Mouse (Mus musculus) mesoderm, embryonic 11.5 days (tissue): Measurements from ENCODE around the gene Cnnm2.

ENCODE experiments used
- DNase-seq: peaks from one replicate; pipeline ENCODE4 v3.0.0-alpha.2; 2012; ENCODE audit warnings: low read depth, low spot score

The Cnnm2 gene

DNA sequence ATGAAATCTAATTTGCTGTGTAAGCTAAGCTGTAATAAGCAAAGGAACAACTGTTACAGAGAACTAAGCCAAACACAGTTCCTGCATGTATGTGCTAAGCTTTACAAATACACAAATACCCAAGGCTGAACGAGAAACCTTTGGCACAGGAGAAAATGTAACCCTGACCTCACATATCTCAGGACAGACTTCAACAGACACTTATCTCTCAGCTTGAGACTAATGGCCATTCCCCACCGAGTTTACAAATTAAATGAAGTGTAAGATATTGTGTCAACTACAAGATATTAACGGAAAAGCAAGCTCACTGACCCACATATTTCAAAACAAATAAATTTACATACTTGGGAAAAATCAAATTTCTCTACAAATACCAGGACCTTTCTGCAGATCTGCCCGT is 166.7 kb downstream of the Cnnm2 start:
- no peak for DNase-seq

DNA sequence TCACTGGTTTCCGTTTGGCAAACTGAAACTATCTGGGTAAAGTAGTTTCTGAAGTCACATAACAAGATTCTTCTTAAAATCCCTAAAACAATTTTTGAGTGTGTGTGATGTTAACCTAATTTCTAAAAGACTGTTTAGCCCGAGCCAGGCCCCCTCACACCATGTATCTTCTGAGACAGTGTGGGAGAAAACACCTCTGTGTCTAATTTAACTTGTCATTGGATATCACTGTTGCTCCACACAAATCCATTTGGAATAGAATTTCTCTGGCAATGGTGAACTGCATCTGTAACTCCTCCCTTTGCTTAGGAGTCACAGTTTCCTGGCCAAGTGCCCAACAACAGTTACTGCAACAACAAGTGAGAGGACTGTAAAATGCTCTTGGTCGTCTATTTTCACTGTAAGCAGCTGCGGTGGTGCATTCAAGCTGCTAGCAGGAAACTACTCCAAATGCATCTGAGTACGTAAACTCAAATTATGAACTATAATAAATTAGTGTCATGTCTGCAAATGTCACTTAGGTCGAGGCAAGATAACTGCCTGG is 167.7 kb downstream of the Cnnm2 start:
- peak; percentile 22 for DNase-seq
